Mouse (Mus musculus) testis, adult 2 months (tissue): ENCODE results near the gene Stox1. TPM values are rescaled to one million over a fixed set of nuclear protein-coding genes. Genes with fewer than 3 reads are reported as not detected.

Experiments
- H3K27ac ChIP-seq: fragments of 200-500 bp; 2 replicates; pipeline ENCODE4 v1.5.1; 2012; ENCODE audit warnings: low read depth, low read length; ENCODE audit not compliant: control insufficient read depth, insufficient read depth
- H3K27me3 ChIP-seq: fragments of 200-500 bp; 2 replicates; pipeline ENCODE4 v1.6.1; 2012; ENCODE audit warnings: mild to moderate bottlenecking, low read length, moderate library complexity; ENCODE audit not compliant: control insufficient read depth, insufficient read depth
- H3K36me3 ChIP-seq: fragments of 200-500 bp; 2 replicates; pipeline ENCODE4 v1.6.1; 2012; ENCODE audit warnings: mild to moderate bottlenecking, low read length; ENCODE audit not compliant: control insufficient read depth, insufficient read depth
- H3K4me1 ChIP-seq: fragments of 200-500 bp; 2 replicates; pipeline ENCODE4 v1.6.1; 2012; ENCODE audit warnings: low read length; ENCODE audit not compliant: control insufficient read depth, insufficient read depth
- H3K4me3 ChIP-seq: fragments of 200-500 bp; 2 replicates; pipeline ENCODE4 v1.5.1; 2012; ENCODE audit warnings: low read depth, mild to moderate bottlenecking, low read length, moderate library complexity, mixed read lengths; ENCODE audit not compliant: control insufficient read depth
- CTCF ChIP-seq: fragments of 200-500 bp; IDR thresholded peaks from 2 replicates; pipeline ENCODE4 v1.5.1; 2012; ENCODE audit warnings: low read depth, mild to moderate bottlenecking, inconsistent platforms, low read length, moderate library complexity; ENCODE audit not compliant: control insufficient read depth, insufficient read depth, insufficient replicate concordance
- POLR2A ChIP-seq: fragments of 200-500 bp; IDR thresholded peaks from 2 replicates; pipeline ENCODE4 v1.6.1; 2012; ENCODE audit warnings: low read depth, mild to moderate bottlenecking, inconsistent platforms, low read length, moderate library complexity; ENCODE audit not compliant: control insufficient read depth
- polyA plus RNA-seq: library from polyadenylated mRNA; depleted of rRNA; stranded (reverse); fragments of >200 nt; gene quantifications from 2 replicates; pipeline ENCODE4 v1.2.3, GENCODE M21; 2012; rRNA removed

The Stox1 gene
- polyA plus RNA-seq, 1 experiment, result 0.83 TPM

- Histone ChIP-seq H3K27ac (peak overlapping the region; percentile 58), H3K4me1 (peaks cover 9% of the 10 kb centered on the region), H3K27me3 (no peaks in the 10 kb centered on the region), H3K36me3 (no peaks in the 10 kb centered on the region; the same call in 1 of the 2 replicates), H3K4me3 (peak overlapping the region; percentile 11)
- peak; percentile 11; the same call in 1 of the 2 replicates for TF ChIP-seq POLR2A
- no peak for TF ChIP-seq CTCF
These were observed 60.9 kb downstream of the Stox1 start for GRCm38 (mm10) chr10:62664963-62665590.

GRCm38 (mm10) chr10:62664171-62664570 lies 61.8 kb downstream of the Stox1 start:
- Histone ChIP-seq H3K4me3 (peak overlapping the region; percentile 11), H3K36me3 (no peaks in the 10 kb centered on the region; the same call in 1 of the 2 replicates), H3K27me3 (no peaks in the 10 kb centered on the region), H3K27ac (peak overlapping the region; percentile 58), H3K4me1 (peaks cover 9% of the 10 kb centered on the region)
- no peak for TF ChIP-seq CTCF
- peak; percentile 47; the same call in 1 of the 2 replicates for TF ChIP-seq POLR2A

GRCm38 (mm10) chr10:62656711-62657110 lies 69.2 kb downstream of the Stox1 start:
- Histone ChIP-seq H3K4me3 (no peak overlapping the region), H3K36me3 (no peaks in the 10 kb centered on the region), H3K4me1 (peaks cover 7% of the 10 kb centered on the region), H3K27me3 (no peaks in the 10 kb centered on the region), H3K27ac (peak overlapping the region; percentile 41)
- TF ChIP-seq POLR2A, result no peak; the same call in 1 of the 2 replicates
- no peak for TF ChIP-seq CTCF

GRCm38 (mm10) chr10:62651961-62652360 lies 74.0 kb downstream of the Stox1 start:
- no peak for TF ChIP-seq POLR2A
- TF ChIP-seq CTCF, result no peak
- no peaks in the 10 kb centered on the region; the same call in 1 of the 2 replicates for H3K36me3 ChIP-seq
- peak overlapping the region; percentile 99 for H3K27ac ChIP-seq
- no peaks in the 10 kb centered on the region; the same call in none of the 2 replicates for H3K4me1 ChIP-seq
- peak overlapping the region; percentile 92 for H3K4me3 ChIP-seq
- no peaks in the 10 kb centered on the region for H3K27me3 ChIP-seq

DNA sequence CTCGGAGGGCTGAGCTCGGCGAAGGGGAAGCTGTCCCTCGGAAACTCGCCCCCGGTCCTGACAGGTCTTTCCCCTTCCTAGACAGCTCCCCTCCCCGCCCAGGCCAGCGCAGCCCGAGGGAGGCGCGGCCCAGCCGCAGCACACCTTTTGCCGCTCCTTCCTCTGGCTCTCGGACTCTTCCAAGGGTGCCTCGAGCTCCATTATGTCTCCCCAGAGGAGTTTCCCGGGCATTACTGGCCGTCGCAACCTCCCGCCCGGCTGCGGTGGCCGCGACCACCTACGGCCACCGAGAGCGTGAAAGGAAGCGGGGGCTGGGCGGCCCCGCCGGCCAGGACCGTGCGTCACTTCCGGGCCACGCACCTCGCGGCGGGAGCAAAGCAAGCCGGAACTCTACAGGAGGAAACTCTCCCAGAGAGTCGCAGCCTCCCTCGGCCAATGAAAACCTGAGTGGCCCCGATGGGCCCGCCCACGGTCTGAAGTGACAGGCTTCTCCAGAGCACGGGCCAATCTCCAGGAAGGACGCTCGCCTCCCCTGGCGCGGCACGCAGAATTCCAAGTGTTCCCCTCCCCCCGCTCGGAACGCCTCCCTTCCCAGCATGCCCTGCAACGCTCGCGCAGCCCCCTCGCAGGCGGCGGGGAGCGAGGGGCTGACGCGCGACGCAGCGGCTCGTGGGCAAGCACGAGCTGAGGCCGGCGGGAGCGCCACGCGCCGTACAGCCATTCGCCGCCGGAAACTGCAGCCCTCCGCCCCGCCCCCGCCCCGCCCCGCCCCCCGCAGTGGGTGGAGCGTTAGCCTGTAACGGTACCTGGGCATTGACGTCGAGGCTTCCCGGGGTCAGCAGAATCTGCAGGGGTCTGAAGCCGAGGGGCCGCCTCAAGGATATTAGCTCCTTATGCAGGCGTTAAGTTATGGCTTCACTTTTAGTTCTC lies 74.8 kb downstream of the Stox1 start, which contains the start of gene Ddx50:
TSS of gene Ddx50 (minus strand) at position 338 of the 930 bp plus-strand sequence.
- Histone ChIP-seq H3K27ac (peak within 1 kb of the TSS; percentile 99), H3K4me1 (no peaks in the 10 kb centered on the region; the same call in none of the 2 replicates)

GRCm38 (mm10) chr10:62650358-62650782 lies 75.6 kb downstream of the Stox1 start:
- no peaks in the 10 kb centered on the region; the same call in 1 of the 2 replicates for H3K36me3 ChIP-seq
- H3K27ac ChIP-seq, result peak overlapping the region; percentile 96
- peak overlapping the region; percentile 95 for H3K4me3 ChIP-seq
- TF ChIP-seq POLR2A, result no peak
- no peak for TF ChIP-seq CTCF
- no peaks in the 10 kb centered on the region; the same call in none of the 2 replicates for H3K4me1 ChIP-seq
- no peaks in the 10 kb centered on the region for H3K27me3 ChIP-seq

More for the DNA sequence above, 74.8 kb downstream of the Stox1 start, which contains the start of gene Ddx50:
- Histone ChIP-seq H3K27me3 (no peaks in the 10 kb centered on the region), H3K36me3 (no peaks in the 10 kb centered on the region; the same call in 1 of the 2 replicates), H3K4me3 (peak within 1 kb of the TSS; percentile 95)
- TF ChIP-seq POLR2A, result peak; percentile 83
- no peak for TF ChIP-seq CTCF

Other genes with a start within 250 kb of the Stox1 start
- 94.3 and 104 TPM in 2 replicates for gene Vps26a, start 239.3 kb downstream of the Stox1 start, polyA plus RNA-seq
- gene Srgn, start 198.7 kb downstream of the Stox1 start, polyA plus RNA-seq, result 18.0 and 20.5 TPM in 2 replicates
- 41.7 and 47.4 TPM in 2 replicates for gene Kif1bp, start 147.7 kb downstream of the Stox1 start, polyA plus RNA-seq
- gene Ddx21, start 123.8 kb downstream of the Stox1 start, polyA plus RNA-seq, result 15.7 and 18.1 TPM in 2 replicates
- gene Ddx50, start 74.9 kb downstream of the Stox1 start, polyA plus RNA-seq, result 17.8 and 21.0 TPM in 2 replicates
- gene Ccar1, start 66.2 kb upstream of the Stox1 start, polyA plus RNA-seq, result 79.8 and 94.1 TPM in 2 replicates
- 0.10 and 0.11 TPM in 2 replicates for gene Tet1, start 182.9 kb upstream of the Stox1 start, polyA plus RNA-seq
- gene Slc25a16, start 194.5 kb upstream of the Stox1 start, polyA plus RNA-seq, result 4.6 and 4.7 TPM in 2 replicates
- 3.6 and 3.7 TPM in 2 replicates for gene Dna2, start 220.9 kb upstream of the Stox1 start, polyA plus RNA-seq